Mouse (Mus musculus) embryonic fibroblast, embryonic 13.5 days (primary cell): Measurements from ENCODE around the gene Cryl1.

Experiments
- CTCF ChIP-seq: IDR thresholded peaks from 2 replicates; pipeline ENCODE4 v1.5.1; 2011; ENCODE audit warnings: mild to moderate bottlenecking, control low read depth, low read length, moderate library complexity, borderline replicate concordance; ENCODE audit not compliant: insufficient read depth
- POLR2A ChIP-seq: IDR thresholded peaks from 2 replicates; pipeline ENCODE4 v1.6.1; 2011; ENCODE audit warnings: low read depth, mild to moderate bottlenecking, control low read depth, low read length, moderate library complexity

DNA sequence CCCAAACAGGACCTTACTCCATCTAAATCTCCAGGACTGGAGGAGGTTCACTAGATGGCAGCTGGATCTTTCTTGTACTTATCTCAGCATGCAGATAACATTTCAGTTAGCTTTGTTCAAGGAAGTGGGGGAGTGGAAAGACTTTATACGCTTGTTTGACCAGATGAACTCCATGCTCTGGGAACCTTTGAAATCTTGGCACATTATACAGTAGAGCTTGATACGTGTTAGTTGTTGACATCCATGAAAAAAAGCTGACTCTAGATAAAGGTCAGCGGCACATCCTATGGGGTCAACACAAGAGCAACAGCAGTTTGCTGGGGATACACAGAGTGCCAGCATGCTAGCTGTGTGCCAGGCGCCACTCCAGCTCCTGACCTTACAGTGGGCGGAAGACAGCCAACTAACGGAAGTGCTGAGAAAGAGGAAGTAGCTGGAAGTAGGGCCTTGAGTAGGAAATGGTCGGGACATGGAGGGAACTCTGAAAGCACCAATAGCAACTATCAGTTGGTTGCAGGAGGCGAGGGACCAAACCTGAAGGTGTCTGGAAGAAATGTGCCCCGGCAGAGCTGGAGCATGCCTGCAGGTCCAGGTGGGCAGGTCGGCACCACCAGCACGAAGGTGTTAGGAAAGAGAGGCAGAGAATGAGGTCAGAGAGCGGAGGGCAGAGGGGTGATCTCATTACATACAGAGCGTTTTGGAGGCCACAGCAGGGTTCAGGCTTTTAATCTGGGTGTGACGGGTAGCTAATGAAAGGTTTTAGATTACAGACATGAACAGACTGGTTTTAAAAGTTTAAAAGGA is 11.4 kb downstream of the Cryl1 start:
- TF ChIP-seq CTCF (no peak), POLR2A (no peak)
